Mouse (Mus musculus) erythroblast, adult 5-6 weeks (primary cell): ENCODE results near the gene Mavs. TPM values are rescaled to one million over a fixed set of nuclear protein-coding genes. Genes with fewer than 3 reads are reported as not detected.

Experiments used
- ATAC-seq: replicated peaks from 2 replicates; pipeline ENCODE4 v1.8.0; 2016; ENCODE audit warnings: moderate number of reproducible peaks, mild to moderate bottlenecking, moderate TSS enrichment, inconsistent platforms; ENCODE audit not compliant: poor library complexity, low FRiP score, severe bottlenecking
- total RNA-seq, 2 experiments: library from RNA; stranded (forward) in 1 of 2; stranded (reverse) in 1 of 2; fragments of 150-400 nt in 1 of 2; fragments of 200-764, 138-1000 nt in 1 of 2; gene quantifications; 2 replicates each; pipeline versions ENCODE4 v1.2.3 to v1.2.4; 2015 to 2017; ENCODE audit warnings: low replicate concordance in 2 of 2

Gene Mavs
- total RNA-seq (2015; ENCODE audit: low replicate concordance) (24.6 and 32.8 TPM in 2 replicates), total RNA-seq (2017; ENCODE audit: low replicate concordance) (20.9 and 22.6 TPM in 2 replicates)

GRCm38 (mm10) chr2:131233307-131234126 lies at the start of gene Mavs:
Gene Mavs, plus strand, starts transcription at chr2:131234063.
- ATAC-seq: peak; percentile 88

DNA sequence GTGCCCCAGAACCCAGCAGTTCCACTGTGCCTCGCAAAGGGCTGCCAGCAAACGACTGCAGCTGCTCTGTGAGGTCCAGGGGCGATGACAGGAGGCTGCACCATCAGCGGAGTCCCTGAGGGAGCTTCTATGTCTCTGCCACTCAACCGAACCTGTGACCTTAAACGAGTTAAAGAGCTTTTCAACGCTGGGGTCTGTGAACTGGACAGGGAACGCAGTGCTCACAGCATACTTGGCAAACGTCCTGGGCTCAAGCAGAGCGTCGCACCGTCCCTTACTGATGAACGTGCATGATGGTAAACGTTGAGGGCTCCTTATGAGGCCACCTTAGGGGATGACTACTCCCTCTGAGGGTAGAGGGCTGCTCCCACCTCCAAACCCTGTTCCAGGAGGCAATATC lies 47.5 kb upstream of the Mavs start:
- ATAC-seq: peak; percentile 27

GRCm38 (mm10) chr2:131186771-131187601 lies 46.9 kb upstream of the Mavs start, which contains the start of the genes Cdc25b and Spef1:
Gene Cdc25b, plus strand, starts transcription at chr2:131186949.
Gene Spef1, minus strand, starts transcription at chr2:131187282.
- peak; percentile 81 for ATAC-seq

DNA sequence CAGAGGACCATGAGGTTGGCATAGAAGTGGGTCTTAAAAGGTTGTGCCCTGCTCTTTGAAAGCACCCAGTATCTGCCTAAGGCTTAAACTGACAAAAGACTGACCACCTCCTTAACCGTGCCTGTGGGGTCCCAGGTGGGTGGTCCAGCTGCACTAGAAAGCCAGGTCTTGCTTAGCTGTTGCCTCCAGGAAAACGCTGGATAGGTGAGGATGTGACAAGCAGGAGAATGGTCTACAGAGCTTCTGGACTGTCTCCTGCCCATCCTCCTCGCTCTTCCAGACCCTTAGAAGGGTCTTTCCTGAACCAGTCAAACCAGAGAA lies 46.3 kb upstream of the Mavs start:
- ATAC-seq: no peak

DNA sequence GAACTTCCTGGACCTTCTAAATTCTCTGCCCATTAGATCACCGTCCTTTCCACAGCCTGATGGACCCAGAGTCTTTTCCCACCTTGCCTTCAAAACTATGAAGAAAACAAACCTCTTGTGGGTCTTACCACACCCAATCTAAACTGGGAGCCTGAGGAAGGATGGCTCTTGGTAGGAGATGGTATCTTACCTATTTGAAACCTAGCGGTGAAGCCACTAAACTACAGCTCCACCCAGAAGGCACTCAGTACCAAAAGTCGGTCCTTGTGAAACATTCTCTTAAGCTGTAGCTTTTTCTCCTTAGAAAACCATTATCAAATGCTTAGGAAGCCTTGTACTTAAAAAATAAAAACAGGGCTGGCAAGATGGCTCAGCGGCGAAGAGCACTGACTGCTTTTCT lies 45.6 kb upstream of the Mavs start:
- ATAC-seq: peak; percentile 63

GRCm38 (mm10) chr2:131189521-131190309 lies 44.1 kb upstream of the Mavs start:
- ATAC-seq: peak; percentile 53

GRCm38 (mm10) chr2:131190344-131191004 lies 43.4 kb upstream of the Mavs start:
- ATAC-seq: no peak

DNA sequence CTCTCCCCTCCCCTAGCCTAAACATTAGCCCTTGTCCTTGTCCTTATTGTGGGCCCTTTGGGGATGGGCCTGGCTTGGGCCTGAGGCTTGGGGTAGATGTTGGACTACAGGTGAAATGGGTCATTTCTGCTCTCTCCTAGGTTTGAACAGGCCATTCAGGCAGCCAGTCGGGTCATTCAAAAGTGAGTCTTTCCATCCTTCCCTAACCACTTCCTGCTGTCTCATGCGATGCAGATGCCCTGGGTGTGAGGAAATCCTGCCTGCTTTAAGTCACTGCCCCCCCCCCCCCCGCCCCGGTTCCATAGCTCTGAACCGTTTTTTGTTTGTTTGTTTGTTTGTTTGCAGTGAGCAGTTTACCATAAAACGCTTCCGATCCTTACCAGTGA lies 42.9 kb upstream of the Mavs start:
- ATAC-seq: no peak

- ATAC-seq: 0 out of 2 replicates have a peak, but pooled peaks have one; percentile 9
Measured at GRCm38 (mm10) chr2:131196606-131197316, 37.1 kb upstream of the Mavs start.

DNA sequence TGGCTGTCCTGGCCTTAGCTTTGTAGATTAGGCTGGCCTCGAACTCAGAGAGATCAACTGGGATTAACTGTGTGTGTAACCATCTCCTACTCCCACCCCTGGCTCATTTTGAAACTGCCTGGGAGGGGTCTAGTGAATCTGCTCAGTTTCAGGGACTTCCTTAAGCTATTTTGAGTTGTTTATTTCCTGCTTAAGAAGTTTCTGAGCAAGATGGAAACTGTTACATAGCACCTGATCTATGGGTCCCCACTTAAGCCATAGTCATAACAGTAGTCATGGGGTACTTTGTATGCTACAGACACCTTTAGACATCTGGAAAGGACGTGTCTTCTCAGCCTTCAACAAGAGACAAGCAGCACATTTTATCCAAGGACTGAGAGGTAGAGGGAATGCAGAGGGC lies 33.2 kb upstream of the Mavs start:
- ATAC-seq: no peak

GRCm38 (mm10) chr2:131201262-131201661 lies 32.6 kb upstream of the Mavs start:
- ATAC-seq: no peak

DNA sequence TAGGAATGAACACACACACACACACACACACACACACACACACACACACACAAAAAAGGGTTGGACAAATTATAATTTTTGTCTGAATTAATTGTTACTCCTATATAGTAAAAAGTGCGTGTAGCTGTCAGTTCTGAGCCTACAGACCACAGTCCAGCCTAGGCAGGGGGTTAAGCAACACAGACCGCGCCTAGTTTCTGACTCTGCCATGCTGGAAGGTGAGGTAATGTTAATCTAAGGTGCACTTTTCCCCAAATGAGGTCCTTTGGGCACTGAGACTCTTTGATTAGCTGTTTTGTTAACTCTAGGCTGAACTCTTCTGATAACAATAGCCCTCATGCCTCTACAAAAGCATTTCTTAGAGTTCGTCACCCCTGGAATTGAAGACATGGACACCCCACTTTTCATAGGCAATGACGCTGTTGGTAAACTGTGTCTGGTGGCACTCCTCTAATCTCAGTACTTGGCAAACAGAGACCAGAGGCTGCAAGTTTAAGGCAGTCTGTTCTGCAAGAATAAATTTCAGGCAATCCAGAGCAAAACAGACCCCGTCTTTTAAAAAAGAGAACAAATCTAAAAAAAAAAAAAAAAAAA lies 29.9 kb upstream of the Mavs start:
- ATAC-seq: no peak

DNA sequence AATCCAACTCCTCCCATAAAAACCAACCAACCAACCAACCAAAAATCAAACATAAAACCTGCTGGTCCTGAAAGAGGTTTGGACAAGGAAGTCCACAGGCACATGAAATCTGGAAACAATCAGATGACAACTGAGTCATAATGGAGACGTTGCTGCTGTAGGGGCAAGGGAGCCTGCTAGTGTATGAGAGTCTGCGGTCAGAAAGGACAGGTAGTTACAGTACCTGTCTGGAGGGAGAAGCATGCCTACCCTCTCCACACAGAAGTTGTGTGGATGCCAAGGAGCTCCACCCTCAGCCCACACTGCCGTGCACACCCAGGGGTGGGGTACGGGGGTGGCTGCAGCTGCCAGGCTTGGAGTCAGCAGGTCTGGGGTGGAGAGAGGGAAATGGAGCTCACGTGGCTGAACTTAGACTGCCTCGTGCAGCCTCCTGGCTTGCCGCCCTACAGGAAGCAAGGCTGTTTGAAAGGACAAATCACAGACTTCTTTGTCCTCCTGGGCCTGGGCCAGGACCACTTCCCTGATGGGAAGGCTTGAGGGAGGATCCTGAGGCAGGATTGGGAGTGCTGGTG lies 29.4 kb upstream of the Mavs start:
- ATAC-seq: peak; percentile 58

GRCm38 (mm10) chr2:131205521-131206182 lies 28.2 kb upstream of the Mavs start:
- peak; percentile 42 for ATAC-seq

DNA sequence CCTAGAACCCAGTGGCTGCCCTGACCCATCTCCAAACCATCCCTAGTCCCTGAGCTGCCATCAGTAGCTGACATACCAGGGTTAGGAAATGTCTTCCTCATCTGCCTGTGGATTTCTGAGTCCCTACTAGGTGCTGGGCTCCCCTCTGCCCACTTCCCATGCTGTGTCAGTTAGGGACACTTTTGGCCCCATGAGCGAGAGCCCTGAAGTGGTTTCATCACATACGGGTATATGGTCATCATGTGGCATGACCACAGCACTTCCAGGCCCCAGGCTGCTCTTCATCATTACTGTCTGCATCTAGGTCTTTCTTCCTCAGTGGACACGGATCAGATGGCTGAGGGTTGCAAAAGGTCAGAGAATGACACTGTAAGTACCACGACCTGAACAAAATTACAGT lies 27.1 kb upstream of the Mavs start, which contains the start of gene Ap5s1:
Gene Ap5s1, plus strand, starts transcription at position 301 of the 400 bp plus-strand sequence.
- ATAC-seq: no peak

- ATAC-seq: no peak
Measured at GRCm38 (mm10) chr2:131208356-131208755, 25.5 kb upstream of the Mavs start.

GRCm38 (mm10) chr2:131209125-131209795 lies 24.6 kb upstream of the Mavs start:
- ATAC-seq: peak; percentile 27
